Mouse (Mus musculus): ENCODE measurements around the gene Il15. TPM values are rescaled to one million over a fixed set of nuclear protein-coding genes. Genes with fewer than 3 reads are reported as not detected.

Il15 gene
- polyA plus RNA-seq, 1 experiment from 2014 or later: 3.6 TPM

- H3K4me2 ChIP-seq (replicated peaks): no peak overlapping the region
- no peak overlapping the region for H3K27ac ChIP-seq
- no peaks in the 10 kb centered on the region for H3K27me3 ChIP-seq
- no peak overlapping the region for H3K9ac ChIP-seq
- no peak for ATAC-seq (ENCODE audit: low FRiP score)
- H3K9me3 ChIP-seq (replicated peaks): no peaks in the 10 kb centered on the region
- H3K36me3 ChIP-seq: no peaks in the 10 kb centered on the region
- H3K4me3 ChIP-seq: no peak overlapping the region
- H3K4me1 ChIP-seq: no peaks in the 10 kb centered on the region
These were observed 11.8 kb downstream of the Il15 start for GRCm38 (mm10) chr8:82391258-82391657.

GRCm38 (mm10) chr8:82388356-82388902, 14.6 kb downstream of the Il15 start:
- Histone ChIP-seq H3K27ac (no peak overlapping the region), H3K4me1 (no peaks in the 10 kb centered on the region), H3K9ac (no peak overlapping the region), H3K9me3 (replicated peaks) (no peaks in the 10 kb centered on the region), H3K4me3 (no peak overlapping the region), H3K4me2 (replicated peaks) (no peak overlapping the region), H3K36me3 (no peaks in the 10 kb centered on the region), H3K27me3 (no peaks in the 10 kb centered on the region)
- no peak for ATAC-seq (ENCODE audit: low FRiP score)
- 95% methylated on average over 1 of the region's 1 CpGs for WGBS

- 94% methylated on average over 1 of the region's 1 CpGs for WGBS
- H3K36me3 ChIP-seq: no peaks in the 10 kb centered on the region
- no peak overlapping the region for H3K4me3 ChIP-seq
- no peak overlapping the region for H3K4me2 ChIP-seq (replicated peaks)
- no peak overlapping the region for H3K9ac ChIP-seq
- H3K27ac ChIP-seq: no peak overlapping the region
- no peaks in the 10 kb centered on the region for H3K27me3 ChIP-seq
- H3K9me3 ChIP-seq (replicated peaks): no peaks in the 10 kb centered on the region
- no peak for ATAC-seq (ENCODE audit: low FRiP score)
- H3K4me1 ChIP-seq: no peaks in the 10 kb centered on the region
These were observed 15.4 kb downstream of the Il15 start for GRCm38 (mm10) chr8:82387614-82388013.

- ATAC-seq (ENCODE audit: low FRiP score): no peak
- Histone ChIP-seq H3K4me2 (replicated peaks) (no peak overlapping the region), H3K36me3 (no peaks in the 10 kb centered on the region), H3K9me3 (replicated peaks) (no peaks in the 10 kb centered on the region), H3K4me3 (no peak overlapping the region), H3K27me3 (no peaks in the 10 kb centered on the region), H3K9ac (no peak overlapping the region), H3K4me1 (no peaks in the 10 kb centered on the region), H3K27ac (no peak overlapping the region)
These were observed 17.2 kb downstream of the Il15 start for GRCm38 (mm10) chr8:82385867-82386266.

- no peaks in the 10 kb centered on the region for H3K4me1 ChIP-seq
- H3K4me3 ChIP-seq: no peak overlapping the region
- no peak overlapping the region for H3K4me2 ChIP-seq (replicated peaks)
- 64% methylated on average over 11 of the region's 11 CpGs for WGBS
- no peaks in the 10 kb centered on the region for H3K27me3 ChIP-seq
- no peak overlapping the region for H3K9ac ChIP-seq
- ATAC-seq (ENCODE audit: low FRiP score): peak; percentile 32; the same call in 1 of the 2 replicates
- no peaks in the 10 kb centered on the region for H3K9me3 ChIP-seq (replicated peaks)
- H3K36me3 ChIP-seq: no peaks in the 10 kb centered on the region
- no peak overlapping the region for H3K27ac ChIP-seq
These were observed 18.4 kb downstream of the Il15 start for GRCm38 (mm10) chr8:82384458-82385234.

GRCm38 (mm10) chr8:82383346-82383745, 19.7 kb downstream of the Il15 start:
- 85% methylated on average over 3 of the region's 3 CpGs for WGBS
- Histone ChIP-seq H3K9me3 (replicated peaks) (no peaks in the 10 kb centered on the region), H3K4me2 (replicated peaks) (no peak overlapping the region), H3K36me3 (no peaks in the 10 kb centered on the region), H3K9ac (no peak overlapping the region), H3K4me1 (no peaks in the 10 kb centered on the region), H3K27me3 (no peaks in the 10 kb centered on the region), H3K4me3 (no peak overlapping the region), H3K27ac (no peak overlapping the region)
- ATAC-seq (ENCODE audit: low FRiP score): no peak

GRCm38 (mm10) chr8:82382316-82382715, 20.7 kb downstream of the Il15 start:
- H3K27ac ChIP-seq: no peak overlapping the region
- H3K4me1 ChIP-seq: no peaks in the 10 kb centered on the region
- no peak overlapping the region for H3K4me3 ChIP-seq
- no peak overlapping the region for H3K4me2 ChIP-seq (replicated peaks)
- no peaks in the 10 kb centered on the region for H3K9me3 ChIP-seq (replicated peaks)
- no peaks in the 10 kb centered on the region for H3K36me3 ChIP-seq
- no peak for ATAC-seq (ENCODE audit: low FRiP score)
- 27% methylated on average over 2 of the region's 2 CpGs for WGBS
- H3K27me3 ChIP-seq: no peaks in the 10 kb centered on the region
- no peak overlapping the region for H3K9ac ChIP-seq

- Histone ChIP-seq H3K9ac (no peak overlapping the region), H3K27ac (no peak overlapping the region), H3K9me3 (replicated peaks) (no peaks in the 10 kb centered on the region), H3K36me3 (no peaks in the 10 kb centered on the region), H3K27me3 (no peaks in the 10 kb centered on the region), H3K4me3 (no peak overlapping the region), H3K4me1 (no peaks in the 10 kb centered on the region), H3K4me2 (replicated peaks) (no peak overlapping the region)
- WGBS: 89% methylated on average over 4 of the region's 4 CpGs
- ATAC-seq (ENCODE audit: low FRiP score): no peak
These were observed 28.6 kb downstream of the Il15 start for GRCm38 (mm10) chr8:82374470-82374869.

- WGBS: 89% methylated on average over 6 of the region's 6 CpGs
- no peaks in the 10 kb centered on the region for H3K4me1 ChIP-seq
- no peak for ATAC-seq (ENCODE audit: low FRiP score)
These were observed 30.2 kb downstream of the Il15 start for GRCm38 (mm10) chr8:82372846-82373245.

GRCm38 (mm10) chr8:82370657-82371056, 32.4 kb downstream of the Il15 start:
- no peaks in the 10 kb centered on the region for H3K4me1 ChIP-seq
- H3K27me3 ChIP-seq: no peaks in the 10 kb centered on the region
- ATAC-seq (ENCODE audit: low FRiP score): no peak
- no peak overlapping the region for H3K9ac ChIP-seq
- WGBS: 88% methylated on average over 6 of the region's 6 CpGs
- H3K27ac ChIP-seq: no peak overlapping the region
- H3K4me3 ChIP-seq: no peak overlapping the region
- no peaks in the 10 kb centered on the region for H3K9me3 ChIP-seq (replicated peaks)
- no peaks in the 10 kb centered on the region for H3K36me3 ChIP-seq
- no peak overlapping the region for H3K4me2 ChIP-seq (replicated peaks)

More at GRCm38 (mm10) chr8:82372846-82373245, 30.2 kb downstream of the Il15 start:
- Histone ChIP-seq H3K36me3 (no peaks in the 10 kb centered on the region), H3K9ac (no peak overlapping the region), H3K9me3 (replicated peaks) (no peaks in the 10 kb centered on the region), H3K4me3 (no peak overlapping the region), H3K27ac (no peak overlapping the region), H3K27me3 (no peaks in the 10 kb centered on the region), H3K4me2 (replicated peaks) (no peak overlapping the region)

GRCm38 (mm10) chr8:82361061-82361460, 42.0 kb downstream of the Il15 start:
- Histone ChIP-seq H3K4me3 (no peak overlapping the region), H3K9ac (no peak overlapping the region), H3K36me3 (no peaks in the 10 kb centered on the region), H3K27ac (no peak overlapping the region), H3K27me3 (no peaks in the 10 kb centered on the region), H3K4me2 (replicated peaks) (no peak overlapping the region), H3K9me3 (replicated peaks) (no peaks in the 10 kb centered on the region), H3K4me1 (no peaks in the 10 kb centered on the region)
- no peak for ATAC-seq (ENCODE audit: low FRiP score)
- 89% methylated on average over 1 of the region's 1 CpGs for WGBS

GRCm38 (mm10) chr8:82356091-82356490, 46.9 kb downstream of the Il15 start:
- H3K4me1 ChIP-seq: no peaks in the 10 kb centered on the region
- H3K9ac ChIP-seq: no peak overlapping the region
- H3K4me2 ChIP-seq (replicated peaks): no peak overlapping the region
- H3K4me3 ChIP-seq: no peak overlapping the region
- no peaks in the 10 kb centered on the region for H3K36me3 ChIP-seq
- H3K27ac ChIP-seq: no peak overlapping the region
- no peaks in the 10 kb centered on the region for H3K27me3 ChIP-seq
- no peaks in the 10 kb centered on the region for H3K9me3 ChIP-seq (replicated peaks)
- ATAC-seq (ENCODE audit: low FRiP score): no peak
- WGBS: 82% methylated on average over 2 of the region's 2 CpGs

Data from hindbrain, embryonic 12.5 days (tissue).